Mouse (Mus musculus) cerebellum, adult (tissue): ENCODE data around the gene Jag1.

ENCODE experiments used
- ATAC-seq: cut with Nextera tagmentation; 2 replicates; pipeline ENCODE4 v1.9.2; 2017; ENCODE audit warnings: mild to moderate bottlenecking, moderate library complexity, mixed read lengths; ENCODE audit not compliant: insufficient number of reproducible peaks, low FRiP score, low TSS enrichment

Gene Jag1

DNA sequence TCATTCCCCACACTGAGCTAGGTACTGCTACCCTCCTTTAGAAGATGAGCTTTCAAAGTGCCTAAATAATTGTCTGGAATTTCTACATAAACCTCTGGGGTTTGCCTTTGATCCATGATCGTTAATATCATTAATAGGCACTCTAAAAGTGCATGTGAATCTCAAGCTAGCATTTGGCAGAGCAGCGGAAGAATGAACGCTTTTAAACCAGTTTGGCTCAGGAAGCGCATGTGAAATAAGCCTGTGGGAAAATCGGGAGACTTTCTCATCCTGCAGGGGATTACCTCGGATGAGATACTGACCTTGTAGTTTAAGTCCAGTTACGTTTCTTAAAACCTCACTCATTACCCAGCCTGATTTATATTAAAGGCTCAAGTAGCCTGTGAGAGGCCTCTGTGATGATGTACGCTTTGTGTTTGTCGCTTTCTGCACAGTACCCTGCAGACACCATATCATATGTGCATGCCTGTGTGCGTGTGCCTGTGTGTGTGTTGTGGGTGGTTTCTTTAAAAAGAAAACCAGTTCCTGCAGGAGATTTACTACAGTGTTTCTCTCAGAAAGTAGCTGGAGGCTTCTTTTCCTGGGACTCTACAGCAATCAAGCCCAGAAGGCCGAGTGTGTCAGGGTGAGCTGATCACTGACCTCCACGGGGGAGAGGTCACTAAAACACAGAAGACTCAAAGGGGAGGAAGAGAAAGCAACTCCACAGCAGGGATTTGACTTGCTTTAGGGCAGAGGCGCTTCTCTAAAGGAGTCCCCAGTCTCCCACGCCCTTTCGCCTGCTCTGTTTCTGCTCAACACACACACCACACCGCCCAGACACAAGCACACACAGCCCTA, 42.8 kb downstream of the Jag1 start:
- ATAC-seq = no peak

DNA sequence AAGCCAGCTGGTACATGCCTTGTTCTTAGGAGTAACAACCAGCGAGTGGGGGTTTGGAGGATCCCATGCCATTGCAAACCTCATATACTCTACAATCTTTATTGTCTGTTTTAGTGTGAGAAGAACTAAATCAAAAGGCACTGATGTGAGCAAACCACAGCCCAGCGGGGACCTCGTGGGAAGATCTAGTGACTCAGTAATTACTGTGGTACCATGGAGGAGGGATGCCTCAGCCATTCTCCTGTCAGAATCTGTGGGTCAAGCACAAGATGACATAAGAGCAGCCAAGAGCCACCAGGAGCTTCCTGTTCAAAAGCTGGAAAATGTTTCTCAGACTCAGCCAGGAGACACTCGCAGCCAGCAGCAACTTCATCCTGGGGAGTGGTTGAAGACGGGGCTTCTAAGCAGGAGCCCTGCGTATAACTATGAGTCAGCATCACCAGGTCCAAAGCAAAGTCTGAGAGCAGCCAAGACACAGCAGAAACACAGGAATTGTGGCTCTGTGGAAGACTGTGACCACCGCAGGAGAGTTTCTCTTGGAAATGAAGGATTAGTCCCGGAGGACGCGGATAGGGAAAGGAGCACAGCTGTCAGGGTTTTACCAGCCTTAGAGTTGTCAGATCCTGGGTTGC, 48.8 kb downstream of the Jag1 start:
- no peak for ATAC-seq

DNA sequence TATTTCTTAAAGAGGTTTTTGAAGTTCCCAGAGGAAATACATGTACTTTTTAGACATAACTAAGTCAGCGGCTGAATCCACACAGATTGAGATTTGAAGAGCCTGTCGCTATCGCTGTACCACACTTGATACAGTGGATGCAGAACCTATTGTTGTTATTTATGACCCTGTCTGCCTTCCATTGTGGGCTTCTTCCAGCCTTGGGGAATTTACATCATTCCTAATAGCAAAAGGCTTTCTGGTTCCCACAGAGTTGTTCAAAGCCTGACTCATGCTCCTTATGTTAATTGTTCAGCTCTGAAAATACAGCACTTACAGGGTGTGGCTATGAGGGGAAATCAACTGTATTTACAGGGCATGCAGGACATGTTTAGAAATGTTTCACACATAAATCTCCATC, 51.9 kb downstream of the Jag1 start:
- ATAC-seq = no peak

DNA sequence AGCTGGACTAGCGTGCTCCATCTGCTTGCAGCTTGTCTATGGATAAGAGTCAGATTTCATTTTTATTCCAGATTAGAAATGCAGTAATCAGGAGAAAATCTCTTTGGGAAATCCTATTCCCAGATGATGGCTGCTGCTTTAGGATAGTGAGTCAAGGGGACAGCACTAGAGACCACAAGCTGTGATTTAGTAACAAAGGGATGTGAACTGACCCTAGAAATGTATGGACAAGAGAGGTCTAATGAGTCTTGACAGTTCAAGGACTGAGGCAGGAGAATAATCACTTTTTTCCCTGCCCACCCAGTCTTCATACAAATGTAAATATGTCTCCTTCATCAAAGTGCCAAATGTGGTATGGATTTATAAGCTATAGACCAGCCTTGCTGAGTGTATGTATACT, 52.6 kb downstream of the Jag1 start:
- no peak for ATAC-seq

- no peak for ATAC-seq
These were observed 66.5 kb downstream of the Jag1 start for GRCm38 (mm10) chr2:137049906-137050305.

DNA sequence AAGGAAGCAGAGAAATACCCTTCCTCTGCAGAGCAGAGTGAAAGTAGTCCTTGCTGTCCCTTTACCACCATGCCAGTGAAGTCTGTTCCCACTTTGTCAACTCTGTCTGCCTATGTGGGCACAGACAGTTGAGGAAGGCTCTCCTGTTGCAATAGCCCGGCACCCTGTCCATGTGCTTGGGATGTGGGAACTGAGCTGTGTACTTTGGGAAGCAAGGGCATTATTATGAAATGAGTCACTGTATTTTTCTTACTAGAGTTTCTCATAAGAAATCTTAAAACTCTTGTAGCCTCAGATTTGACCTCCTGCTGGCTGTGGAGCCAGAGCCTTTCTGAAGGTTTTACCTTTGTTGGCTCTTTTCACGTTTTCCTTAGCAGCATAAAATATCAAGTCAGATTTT, 67.1 kb downstream of the Jag1 start:
- no peak for ATAC-seq

- ATAC-seq = no peak
These were observed 72.3 kb downstream of the Jag1 start for GRCm38 (mm10) chr2:137044122-137044521.
